Mouse (Mus musculus) forebrain, embryonic 16.5 days (tissue): ENCODE measurements around the gene Fscn2. TPM values are rescaled to one million over a fixed set of nuclear protein-coding genes. Genes with fewer than 3 reads are reported as not detected.

Experiments used
- ATAC-seq: fragments of 200-750 bp; cut with Nextera tagmentation; 2 replicates; pipeline ENCODE4 v1.8.0; 2017; ENCODE audit warnings: mild to moderate bottlenecking, moderate library complexity
- H3K27ac ChIP-seq: fragments of 300-500 bp; sonication (generic); 2 replicates; pipeline ENCODE4 v1.5.1; 2014; ENCODE audit warnings: low read length, control low read depth
- H3K27me3 ChIP-seq: fragments of 300-500 bp; sonication (generic); replicated peaks from 2 replicates; pipeline ENCODE4 v1.6.1; 2014; ENCODE audit warnings: low read length; ENCODE audit not compliant: control insufficient read depth, insufficient read depth
- H3K36me3 ChIP-seq: fragments of 300-500 bp; sonication (generic); 2 replicates; pipeline ENCODE4 v1.6.1; 2014; ENCODE audit not compliant: control insufficient read depth, insufficient read depth
- H3K4me1 ChIP-seq: fragments of 300-500 bp; sonication (generic); replicated peaks from 2 replicates; pipeline ENCODE4 v1.6.1; 2014; ENCODE audit warnings: low read length; ENCODE audit not compliant: control insufficient read depth, insufficient read depth
- H3K4me2 ChIP-seq: fragments of 300-500 bp; sonication (generic); 2 replicates; pipeline ENCODE4 v1.6.1; 2014; ENCODE audit warnings: mild to moderate bottlenecking, low read length, control low read depth
- H3K4me3 ChIP-seq: fragments of 300-500 bp; sonication (generic); replicated peaks from 2 replicates; pipeline ENCODE4 v1.5.1; 2014; ENCODE audit warnings: mild to moderate bottlenecking, low read length, control low read depth
- H3K9ac ChIP-seq: fragments of 300-500 bp; sonication (generic); replicated peaks from 2 replicates; pipeline ENCODE4 v1.6.1; 2014; ENCODE audit warnings: low read depth, low read length, control low read depth
- H3K9me3 ChIP-seq: fragments of 300-500 bp; sonication (generic); 2 replicates; pipeline ENCODE4 v1.6.1; 2016; ENCODE audit warnings: low read length; ENCODE audit not compliant: control insufficient read depth
- WGBS: fragments of 180-500 bp; shearing (Covaris S2); extraction: QIAGEN DNeasy Blood & Tissue Kit; methylation state at CpG from one replicate; pipeline ENCODE4 v1.1.7; 2014; 5-methylcytosine and 5-hydroxymethylcytosine counted together
- polyA plus RNA-seq: library from polyadenylated mRNA; unstranded; fragments of >200 nt; fragmentation: Nextera tagmentation; extraction: Ambion mirVana; gene quantifications from 2 replicates; pipeline ENCODE4 v1.2.1, GENCODE M21; 2015

Fscn2 gene
- polyA plus RNA-seq, 1 experiment from 2014 or later = 1.5 TPM

DNA sequence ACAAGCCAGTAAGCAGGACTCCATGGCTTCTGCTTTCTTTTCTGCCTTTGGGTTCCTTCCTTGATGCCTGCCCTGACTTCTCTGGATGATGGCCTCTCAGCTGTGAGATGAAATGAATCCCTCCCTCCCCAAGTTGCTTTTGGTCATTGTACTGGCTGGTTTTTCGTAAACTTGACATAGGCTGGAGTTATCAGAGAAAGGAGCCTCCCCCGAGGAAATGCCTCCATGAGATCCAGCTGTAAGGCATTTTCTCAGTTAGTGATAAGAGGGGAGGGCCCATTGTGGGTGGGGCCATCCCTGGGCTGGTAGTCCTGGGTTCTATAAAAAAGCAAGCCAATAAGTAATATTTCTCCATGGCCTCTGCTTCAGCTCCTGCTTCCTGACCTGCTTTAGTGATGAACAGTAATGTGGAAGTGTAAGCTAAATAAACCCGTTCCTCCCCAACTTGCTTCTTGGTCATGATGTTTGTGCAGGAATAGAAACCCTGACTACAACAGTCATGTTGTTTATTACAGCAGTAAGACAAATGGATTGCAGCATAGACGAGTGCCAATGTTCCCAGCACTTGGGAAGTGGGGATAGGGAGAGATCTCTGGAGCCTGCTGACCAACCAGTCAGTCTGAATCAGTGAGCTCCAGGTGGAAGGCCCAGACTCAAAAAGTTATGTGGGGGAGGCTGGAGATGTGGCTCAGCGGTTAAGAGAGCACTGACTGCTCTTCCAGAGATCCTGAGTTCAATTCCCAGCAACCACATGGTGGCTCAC lies 5.9 kb upstream of the Fscn2 start:
- Histone ChIP-seq H3K4me3 (no peak overlapping the region), H3K9ac (no peak overlapping the region), H3K27ac (no peak overlapping the region), H3K9me3 (no peaks in the 10 kb centered on the region), H3K36me3 (no peaks in the 10 kb centered on the region), H3K4me2 (no peak overlapping the region), H3K4me1 (peaks cover 51% of the 10 kb centered on the region), H3K27me3 (no peaks in the 10 kb centered on the region)
- no peak for ATAC-seq
- 81% methylated on average over 5 of the region's 5 CpGs for WGBS

DNA sequence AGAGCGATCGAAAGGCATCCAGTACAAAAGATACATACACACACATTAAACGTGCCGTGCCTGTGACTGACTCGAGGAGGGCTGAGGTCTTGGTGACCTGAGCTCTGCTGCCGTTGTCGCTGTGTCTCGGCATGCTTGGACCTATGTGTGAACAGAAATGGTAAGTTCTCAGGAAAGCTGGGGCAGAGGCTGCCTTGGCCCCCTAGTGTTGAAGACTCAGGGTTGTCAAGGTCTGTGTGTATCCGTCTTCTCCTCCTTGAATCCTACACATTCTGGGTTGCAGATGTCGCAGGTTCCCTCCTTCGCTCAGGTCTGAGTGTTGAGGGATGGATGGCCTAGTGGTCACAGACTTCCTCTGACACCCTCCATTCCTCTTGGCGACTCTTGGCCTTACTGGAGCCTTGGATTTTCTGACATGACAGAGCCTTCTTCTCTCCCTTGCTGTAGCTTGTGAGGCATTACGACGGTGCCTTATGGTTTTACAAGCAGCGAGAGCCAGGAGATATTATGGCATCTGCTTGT lies 5.0 kb upstream of the Fscn2 start:
- Histone ChIP-seq H3K27ac (no peak overlapping the region), H3K36me3 (no peaks in the 10 kb centered on the region), H3K4me3 (no peak overlapping the region), H3K27me3 (no peaks in the 10 kb centered on the region), H3K4me2 (no peak overlapping the region), H3K4me1 (peaks cover 42% of the 10 kb centered on the region), H3K9ac (no peak overlapping the region), H3K9me3 (no peaks in the 10 kb centered on the region)
- no peak for ATAC-seq
- 83% methylated on average over 15 of the region's 15 CpGs for WGBS

DNA sequence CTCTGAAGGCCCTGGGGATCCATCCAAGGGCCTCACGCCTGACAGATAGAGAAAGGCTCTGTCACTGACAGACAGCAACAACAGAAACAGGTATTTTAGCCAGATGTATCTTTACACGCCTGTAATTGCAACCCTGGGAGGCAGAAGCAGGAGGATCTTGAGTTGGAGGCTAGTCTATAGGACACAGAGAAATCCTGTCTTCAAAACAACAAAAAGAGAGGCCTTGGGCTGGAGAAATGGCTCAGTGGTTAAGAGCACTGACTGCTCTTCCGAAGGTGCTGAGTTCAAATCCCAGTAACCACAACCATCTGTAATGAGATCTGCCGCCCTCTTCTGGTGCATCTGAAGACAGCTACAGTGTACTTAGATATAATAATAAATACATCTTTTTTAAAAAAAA lies 4.4 kb upstream of the Fscn2 start:
- no peak overlapping the region; the same call in 1 of the 2 replicates for H3K27ac ChIP-seq
- WGBS = 92% methylated on average over 4 of the region's 4 CpGs

DNA sequence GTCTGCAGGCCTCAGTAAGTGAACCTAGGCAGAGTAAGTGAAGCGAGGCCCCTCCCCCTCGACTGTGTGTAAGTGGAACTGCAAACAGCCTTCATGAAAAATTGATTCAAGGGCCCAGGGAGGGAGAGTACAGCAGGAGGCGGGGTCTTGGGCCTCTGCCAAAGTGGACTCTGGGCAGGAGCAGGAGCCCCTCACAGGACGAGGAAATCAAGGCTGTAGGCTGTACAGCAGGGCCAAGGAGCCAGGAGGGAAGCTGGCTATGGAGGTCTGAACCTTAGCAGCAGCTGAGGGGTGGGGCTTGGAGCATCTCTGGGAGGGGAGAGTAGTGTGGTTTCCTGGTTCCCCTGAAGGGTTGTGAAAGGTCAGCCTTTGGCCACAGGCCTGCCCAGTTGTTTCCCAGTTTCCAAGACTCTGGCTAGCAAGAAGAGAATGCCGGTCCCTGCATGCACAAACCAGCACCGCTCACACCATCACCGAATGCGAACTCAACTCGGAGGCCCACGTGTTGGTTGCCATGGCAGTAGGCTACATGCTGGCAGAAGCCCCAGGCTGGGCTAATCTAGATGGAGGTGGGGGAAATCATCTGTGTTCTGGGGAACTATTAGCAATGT lies 3.4 kb upstream of the Fscn2 start:
- peak overlapping the region; percentile 18 for H3K9ac ChIP-seq
- H3K27me3 ChIP-seq = no peaks in the 10 kb centered on the region
- H3K4me2 ChIP-seq = peak overlapping the region; percentile 34
- H3K36me3 ChIP-seq = no peaks in the 10 kb centered on the region
- H3K9me3 ChIP-seq = no peaks in the 10 kb centered on the region
- H3K4me1 ChIP-seq = peaks cover 36% of the 10 kb centered on the region
- 6% methylated on average over 10 of the region's 10 CpGs for WGBS
- peak; percentile 90 for ATAC-seq
- peak overlapping the region; percentile 86 for H3K27ac ChIP-seq
- no peak overlapping the region; the same call in 1 of the 2 replicates for H3K4me3 ChIP-seq

More for the DNA sequence above, 4.4 kb upstream of the Fscn2 start:
- H3K36me3 ChIP-seq = no peaks in the 10 kb centered on the region
- H3K4me2 ChIP-seq = no peak overlapping the region
- no peak overlapping the region for H3K9ac ChIP-seq
- ATAC-seq = no peak
- H3K27me3 ChIP-seq = no peaks in the 10 kb centered on the region
- H3K9me3 ChIP-seq = no peaks in the 10 kb centered on the region
- H3K4me3 ChIP-seq = no peak overlapping the region
- H3K4me1 ChIP-seq = peaks cover 42% of the 10 kb centered on the region

DNA sequence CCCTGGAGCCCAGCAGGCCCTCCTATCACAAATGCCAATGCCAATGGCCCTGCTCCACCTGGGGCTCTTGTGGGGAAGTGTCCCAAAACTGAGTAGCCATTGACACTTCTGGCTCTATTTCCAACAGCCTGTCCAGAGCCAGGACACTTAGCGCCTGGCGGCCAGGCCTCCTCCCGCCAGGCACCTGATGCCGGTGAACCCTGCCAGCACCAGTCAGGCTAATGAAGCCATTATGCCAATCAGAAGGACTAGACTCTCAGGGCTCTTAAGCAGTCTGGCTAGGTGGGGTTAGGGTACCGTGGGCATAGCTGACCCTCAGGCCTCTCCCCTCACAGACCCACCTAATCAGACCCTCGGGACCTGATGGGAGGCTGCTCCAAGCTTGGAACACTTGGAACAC lies 1.9 kb upstream of the Fscn2 start:
- no peaks in the 10 kb centered on the region for H3K36me3 ChIP-seq
- no peak overlapping the region for H3K27ac ChIP-seq
- H3K4me2 ChIP-seq = no peak overlapping the region
- no peaks in the 10 kb centered on the region for H3K27me3 ChIP-seq
- H3K4me3 ChIP-seq = no peak overlapping the region
- H3K9ac ChIP-seq = no peak overlapping the region
- WGBS = 58% methylated on average over 6 of the region's 6 CpGs
- no peak for ATAC-seq
- H3K9me3 ChIP-seq = no peaks in the 10 kb centered on the region
- H3K4me1 ChIP-seq = peaks cover 28% of the 10 kb centered on the region

DNA sequence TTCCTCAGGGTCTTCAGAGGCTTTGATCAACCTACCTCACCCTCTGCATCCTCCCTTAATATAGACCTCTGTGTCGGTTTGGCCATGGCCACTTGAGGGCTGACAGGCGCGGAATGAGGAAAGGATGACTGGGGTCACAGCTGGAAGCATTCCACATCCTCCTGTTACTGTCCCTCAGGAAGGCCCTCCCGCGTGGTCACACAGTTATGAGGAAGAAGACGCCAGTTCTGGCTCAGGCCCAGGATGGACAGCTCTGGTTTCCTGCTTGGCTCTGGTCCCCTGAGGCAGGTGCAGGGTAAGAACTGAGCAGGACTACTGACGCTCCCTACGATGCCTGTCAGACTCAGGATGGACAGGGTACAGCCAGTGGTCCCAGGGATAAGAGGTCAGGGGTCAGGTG lies 1.3 kb upstream of the Fscn2 start:
- Histone ChIP-seq H3K4me2 (no peak overlapping the region), H3K27ac (no peak overlapping the region), H3K36me3 (no peaks in the 10 kb centered on the region), H3K4me1 (peaks cover 28% of the 10 kb centered on the region), H3K9me3 (no peaks in the 10 kb centered on the region), H3K9ac (no peak overlapping the region), H3K27me3 (no peaks in the 10 kb centered on the region), H3K4me3 (no peak overlapping the region)
- no peak for ATAC-seq
- 75% methylated on average over 8 of the region's 8 CpGs for WGBS

DNA sequence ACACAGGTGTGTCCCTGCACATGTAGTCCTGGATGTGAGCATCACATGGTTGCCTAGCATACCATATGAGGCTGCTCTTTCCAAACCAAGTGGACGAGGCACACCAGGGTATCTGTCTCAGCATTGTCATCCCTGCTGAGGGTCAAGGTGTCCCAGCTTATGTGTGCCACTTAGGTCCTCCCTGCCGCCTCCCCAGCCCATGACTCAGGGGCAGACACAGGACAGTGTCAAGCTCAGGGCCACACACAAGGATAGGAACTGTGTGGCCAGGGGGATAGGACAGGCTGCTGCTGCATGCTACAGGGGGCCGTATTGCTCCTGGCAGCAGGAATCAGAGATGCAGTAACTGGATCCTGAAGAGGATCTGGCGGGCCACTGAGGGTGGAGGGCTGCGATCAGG lies 579 bp upstream of the Fscn2 start:
- ATAC-seq = no peak
- Histone ChIP-seq H3K27me3 (no peaks in the 10 kb centered on the region), H3K9ac (no peak overlapping the region), H3K4me3 (no peak overlapping the region), H3K4me2 (no peak overlapping the region), H3K36me3 (no peaks in the 10 kb centered on the region), H3K9me3 (no peaks in the 10 kb centered on the region), H3K4me1 (peaks cover 30% of the 10 kb centered on the region), H3K27ac (no peak overlapping the region)
- 84% methylated on average over 5 of the region's 5 CpGs for WGBS

DNA sequence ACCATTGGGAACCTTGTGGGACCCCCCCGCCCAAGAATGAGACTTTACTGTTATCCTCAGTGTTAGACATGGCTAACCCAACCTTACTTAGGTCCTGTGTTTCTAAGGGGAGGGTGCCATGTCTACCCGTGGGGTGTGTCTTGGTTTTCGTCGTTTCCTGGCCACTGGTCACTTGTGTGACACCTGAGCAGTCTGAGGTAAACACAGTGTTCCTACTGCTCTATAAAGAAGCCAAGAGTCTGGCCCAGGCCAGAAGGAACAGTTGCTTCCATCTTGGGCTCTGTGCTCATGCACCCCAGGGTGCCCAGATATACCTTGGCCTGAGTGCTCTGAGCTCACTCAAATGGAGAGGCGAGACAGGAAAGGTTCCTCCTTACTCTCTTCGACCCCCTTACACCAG lies 1.6 kb downstream of the Fscn2 start:
- Histone ChIP-seq H3K36me3 (no peaks in the 10 kb centered on the region), H3K9ac (no peak overlapping the region), H3K4me3 (no peak overlapping the region), H3K9me3 (no peaks in the 10 kb centered on the region), H3K27ac (no peak overlapping the region), H3K27me3 (no peaks in the 10 kb centered on the region), H3K4me2 (no peak overlapping the region), H3K4me1 (peaks cover 31% of the 10 kb centered on the region)
- WGBS = 89% methylated on average over 6 of the region's 6 CpGs
- no peak for ATAC-seq

DNA sequence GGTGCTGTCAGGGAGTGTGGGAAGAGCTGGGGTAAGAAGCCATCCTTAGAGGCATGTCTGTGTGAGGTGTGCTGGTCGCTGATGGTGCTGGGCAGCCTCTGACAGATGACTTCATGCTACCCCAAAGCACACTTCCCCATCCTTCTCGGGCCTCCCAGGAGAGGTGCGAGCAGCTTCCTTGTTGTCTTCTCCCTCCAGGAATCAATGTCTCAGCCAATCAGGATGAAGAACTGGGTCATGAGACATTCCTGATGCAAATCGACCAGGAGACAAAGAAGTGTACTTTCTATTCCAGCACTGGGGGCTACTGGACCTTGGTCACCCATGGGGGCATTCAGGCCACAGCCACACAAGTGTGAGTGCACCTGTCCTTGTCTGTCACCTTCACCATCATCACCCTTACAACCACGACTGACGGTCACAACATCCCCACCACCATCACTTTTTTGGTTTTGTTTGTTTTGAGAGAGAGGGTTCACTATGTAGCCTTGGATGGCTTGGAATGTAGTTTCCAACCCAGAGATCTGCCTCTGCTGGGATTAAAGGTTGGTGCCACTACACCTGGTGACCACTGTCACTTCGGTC lies 5.2 kb downstream of the Fscn2 start:
- no peak overlapping the region for H3K4me3 ChIP-seq
- H3K4me1 ChIP-seq = peaks cover 13% of the 10 kb centered on the region
- 34% methylated on average over 7 of the region's 7 CpGs for WGBS
- no peaks in the 10 kb centered on the region for H3K9me3 ChIP-seq
- no peak overlapping the region for H3K27ac ChIP-seq
- no peak overlapping the region for H3K4me2 ChIP-seq
- 0 out of 2 replicates have a peak overlapping the region, but pooled peaks have one; percentile 8 for H3K9ac ChIP-seq
- peak; percentile 25 for ATAC-seq
- H3K36me3 ChIP-seq = peaks cover 5% of the 10 kb centered on the region; the same call in 1 of the 2 replicates
- H3K27me3 ChIP-seq = no peaks in the 10 kb centered on the region
